Mouse (Mus musculus) lung, embryonic 15.5 days (tissue): Measurements from ENCODE around the gene Nme3. TPM values are rescaled to one million over a fixed set of nuclear protein-coding genes. Genes with fewer than 3 reads are reported as not detected.

ENCODE experiments used
- ATAC-seq: fragments of 200-750 bp; cut with Nextera tagmentation; 2 replicates; pipeline ENCODE4 v1.8.0; 2017; ENCODE audit warnings: moderate number of reproducible peaks, borderline replicate concordance; ENCODE audit not compliant: low FRiP score, low TSS enrichment; ENCODE audit errors: extremely low read depth
- H3K27ac ChIP-seq: fragments of 300-500 bp; sonication (generic); 2 replicates; pipeline ENCODE4 v1.5.1; 2015; ENCODE audit warnings: moderate library complexity, mild to moderate bottlenecking, inconsistent platforms
- H3K27me3 ChIP-seq: fragments of 300-500 bp; sonication (generic); 2 replicates; pipeline ENCODE4 v1.6.1; 2015; ENCODE audit warnings: inconsistent platforms
- H3K36me3 ChIP-seq: fragments of 300-500 bp; sonication (generic); 2 replicates; pipeline ENCODE4 v1.6.1; 2015; ENCODE audit warnings: inconsistent platforms
- H3K4me1 ChIP-seq: fragments of 300-500 bp; sonication (generic); 2 replicates; pipeline ENCODE4 v1.6.1; 2015; ENCODE audit warnings: inconsistent platforms
- H3K4me2 ChIP-seq: fragments of 300-500 bp; sonication (generic); 2 replicates; pipeline ENCODE4 v1.6.1; 2015; ENCODE audit warnings: inconsistent platforms, mild to moderate bottlenecking, moderate library complexity
- H3K4me3 ChIP-seq: fragments of 300-500 bp; sonication (generic); 2 replicates; pipeline ENCODE4 v1.5.1; 2015; ENCODE audit warnings: mild to moderate bottlenecking, inconsistent platforms
- H3K9ac ChIP-seq: fragments of 300-500 bp; sonication (generic); 2 replicates; pipeline ENCODE4 v1.6.1; 2015; ENCODE audit warnings: inconsistent platforms
- H3K9me3 ChIP-seq: fragments of 300-500 bp; sonication (generic); 2 replicates; pipeline ENCODE4 v1.6.1; 2016; ENCODE audit warnings: inconsistent platforms
- WGBS: fragments of 180-500 bp; shearing (Covaris S2); methylation state at CpG from one replicate; pipeline ENCODE4 v1.1.7; 2015; 5-methylcytosine and 5-hydroxymethylcytosine counted together
- polyA plus RNA-seq: library from polyadenylated mRNA; unstranded; fragments of >200 nt; fragmentation: Nextera tagmentation; extraction: Ambion mirVana; gene quantifications from 2 replicates; pipeline ENCODE4 v1.2.1, GENCODE M21; 2015

The Nme3 gene
- polyA plus RNA-seq, 1 experiment from 2014 or later = 67.1 TPM

DNA sequence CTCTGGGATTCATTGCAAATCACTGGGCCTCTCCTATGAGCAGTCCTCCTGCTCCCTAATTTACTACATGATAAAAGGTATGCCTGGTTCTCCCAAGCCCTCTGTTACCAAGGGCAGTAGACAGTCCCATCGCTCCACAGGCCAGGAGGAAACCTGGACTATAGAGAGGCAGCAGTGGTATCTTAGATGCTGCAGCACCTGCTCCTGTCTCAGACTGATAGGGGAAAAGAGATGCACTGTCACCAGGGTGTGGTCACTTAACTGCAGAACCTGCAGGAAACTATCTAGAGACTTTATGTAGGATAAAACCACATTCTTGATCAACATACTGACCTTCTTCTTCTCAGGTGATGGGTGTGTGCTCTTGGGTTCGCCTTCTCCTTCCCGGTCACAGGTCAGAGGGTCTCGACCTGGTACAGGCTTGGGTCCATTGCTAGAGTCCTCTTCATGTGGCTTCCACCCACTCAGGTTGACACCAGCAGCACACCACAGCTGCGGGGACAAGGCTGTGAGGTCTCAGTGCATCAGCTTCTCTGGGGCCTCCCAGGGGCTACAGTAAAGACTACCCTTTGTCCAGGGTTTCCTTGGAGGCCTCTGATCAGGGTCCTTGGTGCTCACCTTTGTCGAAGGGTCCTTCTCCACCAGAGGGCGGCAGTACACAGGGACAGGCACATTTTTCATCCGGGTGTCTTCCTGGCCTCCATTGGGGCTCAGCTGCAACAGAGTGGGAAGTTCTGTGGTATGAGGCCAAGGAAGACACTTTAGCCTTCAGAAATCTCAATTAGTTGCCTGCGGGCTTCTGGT lies 6.6 kb downstream of the Nme3 start:
- H3K36me3 ChIP-seq = peaks cover 98% of the 10 kb centered on the region
- H3K9me3 ChIP-seq = no peaks in the 10 kb centered on the region
- no peak overlapping the region for H3K4me3 ChIP-seq
- H3K27ac ChIP-seq = no peak overlapping the region
- ATAC-seq = no peak
- peaks cover under 1% of the 10 kb centered on the region for H3K4me1 ChIP-seq
- WGBS = 72% methylated on average over 9 of the region's 9 CpGs
- H3K9ac ChIP-seq = no peak overlapping the region
- no peaks in the 10 kb centered on the region for H3K27me3 ChIP-seq
- H3K4me2 ChIP-seq = no peak overlapping the region

DNA sequence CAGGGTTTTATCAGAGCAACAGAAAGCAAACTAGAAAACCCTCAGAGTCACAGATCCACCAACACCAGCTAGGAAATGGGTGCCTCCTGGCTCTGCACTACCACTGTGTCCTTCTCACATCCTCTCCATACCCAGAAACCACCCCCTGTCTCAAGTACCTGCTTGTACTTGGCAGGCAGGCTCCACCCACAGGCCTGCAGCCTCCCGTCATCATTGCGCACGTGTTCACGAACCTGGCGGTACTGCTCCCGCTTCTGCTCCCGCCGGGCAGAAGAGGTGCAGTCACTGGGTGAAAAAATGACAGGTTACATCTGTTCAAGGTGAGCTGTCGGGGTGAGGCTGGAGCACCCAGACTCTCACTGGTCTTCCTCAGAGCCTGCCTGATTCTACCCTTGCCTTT lies 7.5 kb downstream of the Nme3 start:
- no peaks in the 10 kb centered on the region for H3K9me3 ChIP-seq
- no peak for ATAC-seq
- peaks cover 100% of the 10 kb centered on the region for H3K36me3 ChIP-seq
- H3K4me2 ChIP-seq = no peak overlapping the region
- 73% methylated on average over 9 of the region's 9 CpGs for WGBS
- no peak overlapping the region for H3K4me3 ChIP-seq
- H3K27me3 ChIP-seq = no peaks in the 10 kb centered on the region
- no peak overlapping the region for H3K27ac ChIP-seq
- H3K9ac ChIP-seq = no peak overlapping the region
- no peaks in the 10 kb centered on the region for H3K4me1 ChIP-seq

DNA sequence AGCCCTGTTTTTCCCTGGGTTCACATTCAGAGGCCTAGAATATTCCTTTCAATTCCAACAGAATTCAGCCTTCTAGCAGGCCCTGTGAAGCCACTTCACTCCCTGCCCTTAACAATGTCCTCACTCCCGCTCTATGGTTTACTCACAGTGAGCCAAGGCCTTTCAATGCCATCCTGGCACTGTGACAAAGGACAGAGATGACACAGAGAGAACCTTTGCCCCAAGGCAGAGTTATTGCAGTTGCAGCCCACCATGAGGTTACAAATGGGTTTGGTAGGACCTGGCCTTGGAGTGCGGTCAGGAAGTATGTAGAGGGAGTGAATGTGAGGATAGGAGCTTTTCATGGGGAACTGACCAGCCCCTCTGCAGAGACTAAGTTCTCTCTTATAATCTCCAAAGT lies 11.3 kb downstream of the Nme3 start:
- no peak overlapping the region for H3K9ac ChIP-seq
- H3K4me2 ChIP-seq = no peak overlapping the region
- H3K36me3 ChIP-seq = peaks cover 98% of the 10 kb centered on the region
- 95% methylated on average over 2 of the region's 2 CpGs for WGBS
- H3K4me1 ChIP-seq = no peaks in the 10 kb centered on the region
- H3K27ac ChIP-seq = no peak overlapping the region
- no peak for ATAC-seq
- no peaks in the 10 kb centered on the region for H3K27me3 ChIP-seq
- no peaks in the 10 kb centered on the region for H3K9me3 ChIP-seq
- no peak overlapping the region for H3K4me3 ChIP-seq

DNA sequence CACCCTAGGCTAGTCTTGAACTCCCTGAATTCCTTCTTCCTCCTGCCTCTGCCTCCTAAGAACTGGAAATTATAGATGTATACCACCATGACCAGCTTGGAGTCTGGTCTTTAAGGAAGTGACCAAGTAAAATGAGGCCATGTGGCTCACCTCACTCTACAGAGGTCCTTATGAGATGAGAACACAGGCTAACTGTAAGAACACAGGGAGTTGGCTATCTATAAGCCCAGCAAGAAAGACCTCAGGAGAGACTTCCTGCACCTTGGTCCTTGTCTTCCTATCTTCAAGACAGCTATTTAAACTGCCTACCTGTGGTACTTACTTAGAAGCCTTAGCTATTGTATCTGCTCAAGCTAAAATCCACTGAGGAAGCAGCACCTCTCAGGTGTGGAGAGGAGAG lies 17.7 kb downstream of the Nme3 start:
- ATAC-seq = no peak
- Histone ChIP-seq H3K27me3 (no peaks in the 10 kb centered on the region), H3K9ac (no peak overlapping the region), H3K4me2 (no peak overlapping the region), H3K36me3 (peaks cover 95% of the 10 kb centered on the region), H3K9me3 (no peaks in the 10 kb centered on the region), H3K27ac (no peak overlapping the region), H3K4me1 (no peaks in the 10 kb centered on the region), H3K4me3 (no peak overlapping the region)

DNA sequence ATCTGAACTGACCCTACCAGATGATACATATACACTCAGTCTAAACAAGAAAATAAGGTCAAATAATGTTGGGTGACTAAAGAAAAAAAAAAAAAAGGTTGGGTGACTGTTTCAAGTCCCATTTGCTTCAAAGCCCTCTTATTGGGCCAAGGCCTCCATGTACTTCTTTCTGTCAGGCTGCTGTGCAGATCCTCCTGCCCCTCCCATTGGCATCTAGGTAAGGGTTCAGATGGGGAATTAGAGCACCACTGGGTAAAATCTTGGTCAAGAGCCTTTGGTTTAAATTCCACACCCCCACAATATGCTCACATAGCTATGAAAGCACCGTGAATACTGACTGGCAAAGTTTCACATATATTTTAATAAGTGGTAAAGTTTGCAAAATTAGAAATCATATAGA lies 26.9 kb downstream of the Nme3 start:
- Histone ChIP-seq H3K4me3 (no peak overlapping the region), H3K4me2 (no peak overlapping the region), H3K9me3 (no peaks in the 10 kb centered on the region), H3K9ac (no peak overlapping the region), H3K36me3 (peaks cover 92% of the 10 kb centered on the region), H3K27me3 (no peaks in the 10 kb centered on the region), H3K4me1 (no peaks in the 10 kb centered on the region), H3K27ac (no peak overlapping the region)
- ATAC-seq = no peak
- 92% methylated on average over 1 of the region's 1 CpGs for WGBS

DNA sequence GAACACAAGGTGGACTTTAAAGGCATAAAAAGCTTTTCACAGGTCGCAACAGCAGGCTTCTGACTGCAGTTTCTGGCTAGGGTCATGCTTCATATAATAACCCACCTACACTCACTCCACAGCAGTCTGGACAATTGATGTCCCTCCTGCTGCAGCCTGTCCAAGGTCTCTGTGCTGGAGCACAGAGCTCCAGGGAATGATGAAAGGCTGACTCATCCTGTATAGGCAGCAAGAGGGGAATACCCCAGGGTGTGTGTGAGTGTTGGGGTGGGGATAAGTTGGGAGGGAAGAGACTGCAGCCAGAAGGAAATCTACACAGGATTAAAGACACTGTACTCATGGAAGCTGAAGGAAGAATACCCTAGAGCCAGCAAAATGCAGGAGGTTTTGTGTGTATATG lies 33.2 kb downstream of the Nme3 start:
- ATAC-seq = no peak
- H3K9me3 ChIP-seq = no peaks in the 10 kb centered on the region
- H3K4me2 ChIP-seq = no peak overlapping the region
- H3K9ac ChIP-seq = no peak overlapping the region
- H3K4me1 ChIP-seq = peaks cover 4% of the 10 kb centered on the region
- no peak overlapping the region for H3K27ac ChIP-seq
- H3K36me3 ChIP-seq = peaks cover 34% of the 10 kb centered on the region
- no peaks in the 10 kb centered on the region for H3K27me3 ChIP-seq
- WGBS = 88% methylated on average over 1 of the region's 1 CpGs
- no peak overlapping the region for H3K4me3 ChIP-seq

DNA sequence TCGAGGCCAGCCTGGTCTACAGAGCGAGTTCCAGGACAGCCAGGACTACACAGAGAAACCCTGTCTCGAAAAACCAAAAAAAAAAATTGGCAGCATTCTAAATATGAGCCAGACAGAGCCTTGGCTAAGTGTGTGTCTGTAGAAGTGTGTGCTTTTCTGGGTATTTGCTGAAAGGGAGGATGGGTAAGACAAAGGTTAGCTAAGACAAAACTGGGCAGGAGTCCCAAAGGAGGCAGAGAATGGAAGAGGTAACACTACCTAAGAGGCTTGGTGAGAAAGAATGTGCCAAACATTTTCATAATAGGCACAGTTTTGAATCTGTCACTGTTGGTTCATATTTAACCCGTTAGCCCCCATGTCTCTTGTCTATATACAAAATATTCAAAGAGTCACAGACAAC lies 36.1 kb downstream of the Nme3 start:
- H3K36me3 ChIP-seq = peaks cover 8% of the 10 kb centered on the region
- no peak for ATAC-seq
- no peaks in the 10 kb centered on the region for H3K9me3 ChIP-seq
- H3K9ac ChIP-seq = no peak overlapping the region
- no peaks in the 10 kb centered on the region for H3K27me3 ChIP-seq
- 88% methylated on average over 4 of the region's 4 CpGs for WGBS
- no peak overlapping the region for H3K27ac ChIP-seq
- no peak overlapping the region for H3K4me2 ChIP-seq
- peaks cover 19% of the 10 kb centered on the region for H3K4me1 ChIP-seq
- H3K4me3 ChIP-seq = no peak overlapping the region

DNA sequence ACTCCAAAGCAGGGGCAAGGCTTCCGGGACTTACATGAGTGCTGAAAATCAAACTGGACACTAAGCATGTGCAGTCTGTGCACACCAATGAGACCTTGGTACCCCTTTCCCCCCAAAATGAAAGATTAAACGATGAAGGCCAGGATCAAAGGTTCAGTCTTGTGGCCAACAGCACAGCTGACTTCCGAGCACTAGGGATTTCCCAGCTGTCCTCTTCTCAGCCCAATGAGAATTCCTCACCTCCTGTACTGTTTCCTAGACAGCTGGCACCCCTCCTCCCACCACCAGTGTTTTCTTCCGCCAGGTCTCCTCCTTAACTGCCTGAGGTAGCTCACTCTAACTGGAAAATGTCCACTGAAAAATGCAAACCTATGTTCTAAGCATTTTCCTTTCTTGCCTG lies 36.9 kb downstream of the Nme3 start:
- H3K27ac ChIP-seq = no peak overlapping the region
- no peak for ATAC-seq
- WGBS = 80% methylated on average over 4 of the region's 4 CpGs
- no peaks in the 10 kb centered on the region for H3K9me3 ChIP-seq
- H3K4me2 ChIP-seq = no peak overlapping the region
- peaks cover 3% of the 10 kb centered on the region; the same call in 1 of the 2 replicates for H3K36me3 ChIP-seq
- no peak overlapping the region for H3K4me3 ChIP-seq
- peaks cover 19% of the 10 kb centered on the region for H3K4me1 ChIP-seq
- H3K27me3 ChIP-seq = no peaks in the 10 kb centered on the region
- no peak overlapping the region for H3K9ac ChIP-seq

DNA sequence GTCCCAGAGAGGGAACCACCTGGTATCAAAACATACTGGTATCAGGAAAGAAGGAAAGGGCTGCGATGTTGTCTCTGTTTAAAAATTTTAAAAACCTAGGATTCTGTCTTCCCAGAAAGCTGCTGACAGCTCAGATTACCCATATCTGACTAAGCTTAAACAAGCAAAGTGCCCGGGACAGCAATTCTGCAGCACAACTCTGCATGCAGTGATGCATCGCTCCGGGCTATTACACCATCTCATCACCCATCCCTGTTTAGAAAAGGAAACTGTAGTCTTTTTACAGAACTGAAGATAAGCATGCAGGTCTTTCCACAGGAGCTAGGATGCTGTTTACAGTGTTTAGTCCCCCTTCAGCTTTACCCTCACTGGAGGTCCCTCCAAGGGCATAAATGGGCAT lies 38.6 kb downstream of the Nme3 start:
- peak overlapping the region; percentile 69 for H3K4me2 ChIP-seq
- H3K27me3 ChIP-seq = no peaks in the 10 kb centered on the region
- peaks cover 19% of the 10 kb centered on the region for H3K4me1 ChIP-seq
- no peak overlapping the region for H3K27ac ChIP-seq
- H3K36me3 ChIP-seq = peaks cover 3% of the 10 kb centered on the region; the same call in 1 of the 2 replicates
- H3K9me3 ChIP-seq = no peaks in the 10 kb centered on the region
- 59% methylated on average over 4 of the region's 4 CpGs for WGBS
- H3K9ac ChIP-seq = peak overlapping the region; percentile 89
- ATAC-seq = no peak
- H3K4me3 ChIP-seq = peak overlapping the region; percentile 97

DNA sequence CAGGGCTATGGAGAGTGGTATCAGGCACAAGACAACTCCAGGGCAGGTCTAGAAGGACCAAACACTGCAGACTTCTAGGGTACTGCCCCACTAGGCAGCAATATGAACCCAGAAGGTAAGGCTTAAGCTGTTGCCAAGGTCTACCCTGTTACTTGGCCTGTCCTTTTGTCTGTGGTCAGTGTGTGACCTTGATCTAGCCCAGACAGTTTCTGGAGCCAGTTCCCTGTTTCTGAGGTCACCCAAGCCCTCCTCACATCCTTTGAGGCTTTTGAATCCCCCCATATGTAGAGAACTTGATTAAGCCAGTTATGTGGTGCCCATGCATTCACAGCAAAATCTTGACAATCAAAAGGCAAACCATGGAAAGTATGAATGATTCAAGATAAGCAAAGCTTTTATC lies 39.4 kb downstream of the Nme3 start:
- Histone ChIP-seq H3K36me3 (peaks cover 3% of the 10 kb centered on the region; the same call in 1 of the 2 replicates), H3K4me3 (peak overlapping the region; percentile 97), H3K27me3 (no peaks in the 10 kb centered on the region), H3K27ac (no peak overlapping the region), H3K9me3 (no peaks in the 10 kb centered on the region), H3K4me1 (peaks cover 19% of the 10 kb centered on the region), H3K4me2 (peak overlapping the region; percentile 69), H3K9ac (peak overlapping the region; percentile 89)
- ATAC-seq = no peak

DNA sequence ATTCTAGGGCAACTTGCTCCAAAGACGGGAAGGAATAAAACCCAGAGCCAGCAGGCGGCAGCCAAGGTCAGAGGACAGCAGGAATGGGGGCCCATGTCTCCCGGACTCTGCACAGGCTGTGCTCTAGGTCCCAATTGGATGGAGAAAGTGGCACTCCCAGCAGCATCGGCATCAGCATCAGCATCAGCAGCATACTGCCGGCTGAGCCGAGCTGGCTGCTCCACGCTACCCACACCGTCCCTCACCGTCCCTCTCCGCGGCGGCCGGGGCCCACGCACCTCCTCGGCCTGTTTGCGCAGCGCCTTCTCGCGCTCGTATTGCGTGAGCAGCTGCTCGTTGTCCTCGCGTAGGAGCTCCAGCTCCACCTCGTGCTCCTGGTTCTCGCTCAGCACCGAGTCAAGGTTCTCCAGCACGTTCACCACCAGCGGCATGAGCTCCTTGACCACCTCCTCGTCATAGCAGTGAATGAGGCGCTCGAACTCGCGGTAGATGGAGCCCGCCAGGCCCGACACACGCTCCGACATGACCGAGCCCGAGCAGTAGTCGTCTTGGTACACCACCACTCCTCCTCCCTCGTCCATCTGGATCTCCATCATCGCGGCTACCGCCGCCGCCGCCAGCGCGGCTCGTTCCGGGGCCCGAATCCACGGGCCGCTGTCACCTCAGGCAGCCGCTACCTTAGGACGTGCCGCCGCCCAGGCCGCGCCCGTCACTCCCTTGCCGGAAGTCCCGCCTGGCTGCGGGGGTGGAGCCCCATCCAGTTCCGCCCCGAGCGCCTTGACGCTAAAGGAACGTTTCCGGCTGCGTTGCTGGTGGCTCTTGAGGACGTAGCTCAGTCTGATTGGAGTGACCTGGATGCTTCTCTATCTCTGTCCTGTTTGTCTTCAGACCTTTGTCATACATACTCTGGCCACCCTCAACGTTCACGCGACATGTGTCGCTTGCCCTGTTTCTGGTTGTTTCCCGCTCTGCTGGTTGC lies 40.2 kb downstream of the Nme3 start, which contains the start of gene Mapk8ip3:
TSS of gene Mapk8ip3 (minus strand) at position 719 of the 979 bp plus-strand sequence.
- ATAC-seq = peak; percentile 98
- Histone ChIP-seq H3K27ac (peak within 1 kb of the TSS; percentile 72), H3K9ac (peak within 1 kb of the TSS; percentile 89), H3K4me2 (peak within 1 kb of the TSS; percentile 69), H3K4me1 (peaks cover 19% of the 10 kb centered on the region), H3K27me3 (no peaks in the 10 kb centered on the region), H3K4me3 (peak within 1 kb of the TSS; percentile 97), H3K36me3 (peaks cover 2% of the 10 kb centered on the region; the same call in 1 of the 2 replicates), H3K9me3 (no peaks in the 10 kb centered on the region)
- WGBS = under 1% methylated on average over 78 of the region's 78 CpGs

DNA sequence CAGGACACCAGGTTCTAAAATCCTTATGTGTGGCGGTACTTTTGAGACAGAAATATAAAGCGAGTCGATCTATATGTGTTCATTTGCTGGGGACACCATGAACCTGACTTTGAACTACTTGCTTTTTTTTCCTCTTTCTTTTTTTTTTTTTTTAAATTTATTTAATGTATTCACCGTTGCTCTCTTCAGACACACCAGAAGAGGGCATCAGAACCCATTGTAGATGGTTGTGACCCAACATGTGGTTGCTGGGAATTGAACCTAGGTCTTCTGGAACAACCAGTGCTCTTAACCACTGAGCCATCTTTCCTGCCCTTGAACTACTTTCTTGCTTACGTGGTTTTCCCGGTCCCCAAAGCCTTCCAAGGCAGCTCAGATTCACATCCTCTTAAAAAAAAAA lies 41.0 kb downstream of the Nme3 start:
- peak overlapping the region; percentile 89 for H3K9ac ChIP-seq
- peak overlapping the region; percentile 69 for H3K4me2 ChIP-seq
- H3K36me3 ChIP-seq = 0 out of 2 replicates have a peak, but pooled peaks cover 4% of the 10 kb centered on the region
- H3K27ac ChIP-seq = peak overlapping the region; percentile 72
- H3K9me3 ChIP-seq = no peaks in the 10 kb centered on the region
- no peaks in the 10 kb centered on the region for H3K27me3 ChIP-seq
- peak overlapping the region; percentile 97 for H3K4me3 ChIP-seq
- no peak for ATAC-seq
- 41% methylated on average over 6 of the region's 6 CpGs for WGBS
- peaks cover 19% of the 10 kb centered on the region for H3K4me1 ChIP-seq
